Mouse (Mus musculus) megakaryocyte, embryonic 14.5 days (primary cell): ENCODE measurements around the gene Uggt1.

Experiments
- FLI1 ChIP-seq: IDR thresholded peaks from 2 replicates; pipeline ENCODE4 v1.6.1; 2012; ENCODE audit warnings: low read length, inconsistent platforms, mixed read lengths
- GATA1 ChIP-seq: IDR thresholded peaks from 3 replicates; pipeline ENCODE4 v1.6.1; 2012; ENCODE audit warnings: mixed read lengths, low read length, inconsistent platforms, borderline replicate concordance

GRCm38 (mm10) chr1:36131154-36131553 lies 113.4 kb downstream of the Uggt1 start:
- TF ChIP-seq GATA1 = no peak
- TF ChIP-seq FLI1 = no peak
